ENCODE assay signal across 8 mouse cellular contexts in genomic region chr3:107536810-107537503, GRCm38 (mm10). TPM values are rescaled to one million over a fixed set of nuclear protein-coding genes. Genes with fewer than 3 reads are reported as not detected.
DNase-seq lines count a peak whose midpoint lies in the region; ATAC-seq lines count a peak whose summit lies in the region.

No protein-coding gene starts in this region.

- H3K27me3 ChIP-seq in lung, embryonic 15.5 days: peaks cover 30% of the 10 kb centered on the region; the same call in 1 of the 2 replicates

- no peaks in the 10 kb centered on the region for H3K9me3 ChIP-seq in lung, embryonic 15.5 days

- no peak overlapping the region for H3K9ac ChIP-seq in lung, embryonic 15.5 days

- H3K4me1 ChIP-seq in lung, embryonic 15.5 days: peaks cover 12% of the 10 kb centered on the region

- H3K4me2 ChIP-seq in lung, embryonic 15.5 days: peak overlapping the region; percentile 42

- 3% methylated on average over 17 of the region's 17 CpGs for WGBS in lung, embryonic 15.5 days

- DNase-seq in gastrocnemius, adult 18-20 months (ENCODE audit: low spot score): peak; percentile 45
- DNase-seq in gastrocnemius, postnatal 4 days (ENCODE audit: low spot score in 2 of 2): no peak
- DNase-seq in cerebellum, adult 9-11 months: peak; percentile 86
- DNase-seq in frontal cortex, postnatal 36 days (ENCODE audit: low spot score in 2 of 2): peak; percentile 86 to 89
- DNase-seq in kidney, postnatal 14 days: peak; percentile 30
- peak; percentile 79 for DNase-seq in right cerebral cortex, postnatal 14 days
- no peak for DNase-seq in testis, postnatal 10 days (ENCODE audit: low spot score)

- H3K27ac ChIP-seq in lung, embryonic 15.5 days: no peak overlapping the region

- ATAC-seq in lung, embryonic 15.5 days (ENCODE audit: borderline replicate concordance, extremely low read depth, low FRiP score, low TSS enrichment): peak; percentile 81

- peak overlapping the region; percentile 3; the same call in 1 of the 2 replicates for H3K4me3 ChIP-seq in lung, embryonic 15.5 days

- H3K36me3 ChIP-seq in lung, embryonic 15.5 days: no peaks in the 10 kb centered on the region

RNA-seq across cellular contexts. Expression of gene Ubl4b, which starts 17.9 kb away (rescaled TPM):
- total RNA-seq in gastrocnemius, adult 18-20 months (2021): not detected
- not detected for total RNA-seq in gastrocnemius, postnatal 4 days (2021)
- not detected in 2 replicates for polyA plus RNA-seq in lung, embryonic 15.5 days (2015; fragmentation: Nextera tagmentation; extraction: Ambion mirVana)

RNA-seq across cellular contexts. Expression of gene Slc6a17, which starts 19.1 kb away (rescaled TPM):
- 1 to 10 TPM; 1.0 to 2.3 TPM for total RNA-seq in gastrocnemius, adult 18-20 months (2021)
- 1 to 10 TPM; 1.2 to 1.4 TPM for total RNA-seq in gastrocnemius, postnatal 4 days (2021)
- polyA plus RNA-seq in lung, embryonic 15.5 days (2015; fragmentation: Nextera tagmentation; extraction: Ambion mirVana): 2.7 and 2.8 TPM in 2 replicates

RNA-seq across cellular contexts. Expression of gene Alx3, which starts 57.9 kb away (rescaled TPM):
- total RNA-seq in gastrocnemius, adult 18-20 months (2021): not detected
- total RNA-seq in gastrocnemius, postnatal 4 days (2021): not detected
- 0.11 and 0.24 TPM in 2 replicates for polyA plus RNA-seq in lung, embryonic 15.5 days (2015; fragmentation: Nextera tagmentation; extraction: Ambion mirVana)

Comparison
In these comparisons a context has a peak if more than half of its experiments do, and no peak if none do; other contexts are left out.
1. DNase-seq: peak in gastrocnemius, adult 18-20 months (single experiment), cerebellum, adult 9-11 months (single experiment), frontal cortex, postnatal 36 days (2 of 2), kidney, postnatal 14 days (single experiment) and right cerebral cortex, postnatal 14 days (single experiment); none in gastrocnemius, postnatal 4 days (0 of 2) and testis, postnatal 10 days (single experiment).